Mouse (Mus musculus) natural killer cell, adult 2 months (primary cell): ENCODE data around the gene Erc2.

Experiments
- DNase-seq, 2 experiments: peaks; one replicate each; pipeline ENCODE4 v3.0.0; 2022; ENCODE audit warnings: low spot score in 2 of 2

Erc2 gene

DNA sequence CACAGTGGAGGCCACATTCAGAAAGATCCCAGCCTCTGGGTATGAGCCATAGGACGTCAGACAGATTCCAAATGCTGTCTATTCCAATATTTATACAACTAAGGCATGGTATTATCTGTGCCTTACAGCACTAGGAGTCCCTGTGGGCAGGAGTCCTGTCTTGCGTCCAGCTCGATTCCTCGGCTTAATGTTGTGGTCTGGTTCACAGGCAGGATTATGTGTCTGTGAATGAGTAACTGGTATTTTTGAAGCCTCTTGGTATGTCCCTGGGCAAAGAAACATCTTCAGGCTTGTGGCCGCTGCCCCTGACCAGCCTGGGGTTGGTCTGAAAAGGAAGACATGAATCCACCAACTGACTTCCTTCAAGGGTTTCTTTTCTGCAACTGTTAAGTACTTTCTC lies 153.1 kb downstream of the Erc2 start:
- no peak for DNase-seq

DNA sequence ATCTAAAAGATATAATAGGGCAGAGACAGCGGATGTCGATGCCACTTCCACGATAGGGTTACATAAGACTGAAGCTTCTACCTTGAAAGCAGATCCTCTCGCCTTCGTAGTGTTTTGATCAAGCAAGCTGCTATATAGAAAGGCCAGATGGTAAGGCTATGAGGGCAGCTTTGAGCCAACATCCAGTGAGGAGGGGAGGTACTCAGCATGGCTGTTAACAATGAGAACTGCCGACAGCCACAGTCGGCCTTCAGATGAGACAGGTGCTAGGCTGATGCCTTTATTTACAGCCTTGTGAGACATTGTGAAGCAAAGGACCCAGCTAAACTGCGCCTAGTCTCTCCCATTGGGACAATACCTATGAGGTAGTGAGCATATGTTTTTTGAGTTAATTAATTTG lies 156.3 kb downstream of the Erc2 start:
- no peak for DNase-seq

DNA sequence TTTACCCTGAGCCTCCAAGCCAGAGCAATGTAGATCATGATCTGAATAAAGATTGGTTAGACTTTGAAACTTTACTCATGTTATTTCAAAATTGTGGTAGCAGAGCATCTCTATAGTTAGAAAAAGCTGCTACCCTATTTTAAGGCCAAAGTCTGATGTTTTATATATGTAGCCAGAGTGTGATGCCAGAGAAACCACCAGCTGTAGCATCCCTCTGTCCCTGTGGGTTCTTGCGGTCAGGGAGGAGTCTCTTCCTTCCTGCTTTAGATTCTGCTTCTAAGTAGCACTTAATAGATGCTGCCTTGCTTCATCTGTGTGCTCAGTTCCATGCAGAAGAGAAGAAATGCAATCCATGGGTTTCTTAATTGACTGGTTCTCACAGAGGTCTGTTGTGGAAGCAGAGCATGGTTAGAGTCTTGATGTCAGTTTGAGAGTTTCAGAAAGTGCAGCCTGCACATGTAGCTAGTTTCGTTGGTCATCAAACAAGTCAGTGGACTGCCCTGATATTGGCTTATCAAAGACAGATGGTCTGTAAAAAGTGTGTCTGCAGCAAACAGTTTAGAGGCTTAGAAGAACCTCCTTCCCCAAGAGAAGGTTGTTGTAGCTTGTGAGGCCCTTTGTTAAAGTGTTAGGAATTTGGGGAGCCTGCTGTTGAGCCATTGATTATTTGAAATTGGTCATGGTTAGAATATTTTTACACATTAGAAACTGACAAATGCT lies 156.9 kb downstream of the Erc2 start:
- DNase-seq, result no peak

DNA sequence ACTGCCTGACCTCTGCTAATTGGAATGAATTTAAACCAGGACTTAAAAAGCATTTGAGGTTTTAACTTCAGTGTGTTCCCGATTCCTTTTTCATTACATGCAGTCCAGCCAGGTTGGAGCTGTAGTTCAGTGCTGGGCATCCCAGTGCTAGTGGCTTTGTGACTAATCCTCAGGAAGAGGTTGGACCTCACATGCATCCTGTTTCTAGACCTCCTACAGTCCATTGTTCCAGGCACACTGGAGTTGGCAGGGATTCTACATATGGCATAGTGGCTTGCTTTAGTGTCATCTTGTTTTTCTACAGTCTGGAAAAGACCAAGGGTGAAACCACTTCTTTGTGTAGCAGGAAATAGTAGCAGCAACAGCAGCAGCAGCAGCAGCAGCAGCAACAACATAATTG lies 159.0 kb downstream of the Erc2 start:
- no peak for DNase-seq

DNA sequence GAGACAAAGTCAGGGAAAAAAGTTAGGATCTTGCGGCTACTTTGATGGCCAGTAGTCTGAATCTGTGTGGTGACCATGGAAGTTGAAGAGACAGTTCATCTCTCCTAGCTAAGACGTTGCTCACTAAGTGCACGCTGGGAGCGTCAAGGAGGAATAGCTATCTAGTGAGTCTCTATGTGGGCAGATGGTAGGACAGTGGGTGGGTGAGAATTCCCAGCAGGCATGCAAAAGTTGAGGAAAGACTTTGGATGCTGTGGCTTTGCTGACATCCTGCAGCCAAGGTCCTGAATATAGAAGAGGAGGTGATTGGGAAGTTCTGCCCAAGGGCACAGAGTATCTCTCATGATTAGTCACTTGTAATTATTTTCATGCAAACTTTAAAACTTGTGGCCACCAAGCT lies 162.6 kb downstream of the Erc2 start:
- no peak for DNase-seq

DNA sequence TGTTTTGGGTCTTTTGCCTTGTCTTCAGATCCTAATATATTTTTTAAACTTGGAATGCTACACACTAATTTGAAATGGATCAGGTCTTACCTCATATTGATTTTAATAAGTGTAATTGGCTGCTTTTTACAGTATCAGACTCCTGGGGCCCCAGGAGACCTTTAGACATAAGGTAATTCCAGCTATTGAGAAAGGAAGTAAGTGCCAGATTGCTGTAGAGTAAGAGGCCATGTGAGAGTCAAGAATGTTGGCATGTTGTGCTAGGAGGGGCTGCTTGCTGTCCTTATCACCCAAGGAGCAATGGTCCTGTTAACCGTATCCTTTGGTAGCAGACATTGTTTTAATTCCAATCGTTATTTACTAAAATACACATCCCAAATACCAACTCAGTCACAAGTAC lies 163.3 kb downstream of the Erc2 start:
- no peak for DNase-seq

DNA sequence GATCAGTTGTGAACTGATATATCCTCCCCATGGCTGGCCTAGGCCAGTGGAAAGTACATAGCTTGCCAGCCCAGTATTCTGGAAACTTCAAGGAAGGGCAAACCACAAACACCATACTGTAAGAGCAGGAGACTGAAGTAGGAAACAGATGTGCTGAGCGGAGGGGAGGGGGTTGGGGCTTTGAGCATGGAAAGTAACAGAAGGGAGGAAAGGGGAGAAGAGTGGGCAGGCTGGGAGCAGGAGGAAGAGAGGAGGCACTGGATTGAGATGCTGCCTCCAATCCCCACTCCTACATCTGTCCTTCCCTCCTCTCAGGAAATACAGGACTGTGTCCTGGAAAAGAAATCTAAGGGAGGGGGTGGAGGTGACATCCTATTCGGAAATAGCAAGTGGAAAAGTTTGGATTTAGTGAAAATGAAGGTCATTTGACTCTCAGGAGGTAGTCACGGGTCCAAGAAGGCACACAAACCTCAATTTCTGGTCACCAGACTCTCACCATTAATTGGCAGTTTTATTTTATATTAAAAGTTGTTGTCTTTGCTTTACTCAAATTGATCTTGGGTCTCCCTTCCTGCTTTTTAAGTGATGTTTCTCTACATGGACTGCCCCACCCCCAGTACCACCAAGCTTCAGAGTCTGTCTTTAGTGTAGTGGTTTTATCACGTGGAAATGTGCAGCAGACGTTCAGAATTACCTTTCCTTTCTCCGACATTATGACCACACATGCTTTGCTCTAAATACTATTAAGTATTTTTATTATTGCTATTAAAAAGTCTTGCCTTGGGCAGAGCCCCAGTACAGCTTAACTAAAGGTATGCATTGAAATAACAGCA lies 167.1 kb downstream of the Erc2 start:
- no peak for DNase-seq

DNA sequence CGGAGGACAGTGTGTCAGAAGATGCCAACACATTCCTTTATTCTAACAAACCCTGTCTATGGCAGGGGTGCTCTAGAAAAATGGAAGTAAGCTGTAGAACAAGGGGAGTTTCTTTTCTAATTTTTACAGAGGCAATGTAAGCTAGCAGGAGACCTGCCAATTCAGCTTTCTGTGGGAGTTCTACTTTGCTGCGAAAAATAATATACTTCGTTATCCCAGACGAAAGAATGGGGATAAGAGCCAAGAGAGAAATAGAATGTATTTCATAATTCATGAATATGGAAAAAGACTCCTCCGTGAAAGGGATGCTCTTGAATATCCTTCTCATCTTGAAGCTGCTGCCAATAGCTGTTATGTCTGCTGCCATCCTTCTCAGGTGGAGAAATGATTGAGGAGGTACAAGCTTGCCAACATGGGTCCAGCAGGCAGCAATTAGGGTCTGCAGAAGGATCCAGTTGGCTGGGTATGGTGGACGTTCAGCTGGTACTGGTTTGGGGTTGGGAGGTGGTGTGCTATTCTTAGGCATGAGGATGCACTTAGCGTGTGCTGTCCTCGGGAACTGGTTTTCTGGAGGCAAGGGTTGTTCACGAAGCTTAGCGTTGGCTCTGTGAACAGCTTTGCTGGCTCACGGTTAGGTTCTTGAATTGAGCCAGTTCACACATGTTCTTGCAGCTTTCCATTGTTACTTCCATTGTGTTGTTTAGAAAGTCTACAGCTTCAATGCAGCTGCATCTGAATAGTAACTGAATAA lies 176.1 kb downstream of the Erc2 start:
- DNase-seq, result no peak

DNA sequence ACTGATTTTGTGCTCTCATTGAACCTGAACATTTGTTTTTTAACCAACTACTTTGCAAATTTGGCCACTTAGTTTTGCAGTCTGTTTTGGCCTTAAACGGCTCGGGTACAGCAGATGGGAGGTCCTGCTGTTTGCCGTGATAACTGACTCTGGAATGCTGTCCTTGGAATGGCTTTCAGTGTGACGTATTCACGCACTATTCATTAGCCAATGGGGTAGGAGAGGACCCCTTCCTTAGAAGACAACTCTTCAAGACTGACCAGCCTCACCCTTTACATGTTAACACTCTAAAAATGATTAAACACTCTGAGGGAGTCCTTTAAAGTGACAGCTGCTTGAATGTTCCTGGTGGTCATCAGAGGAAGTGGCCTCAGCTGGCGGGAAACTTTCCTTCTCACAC lies 178.5 kb downstream of the Erc2 start:
- no peak for DNase-seq

DNA sequence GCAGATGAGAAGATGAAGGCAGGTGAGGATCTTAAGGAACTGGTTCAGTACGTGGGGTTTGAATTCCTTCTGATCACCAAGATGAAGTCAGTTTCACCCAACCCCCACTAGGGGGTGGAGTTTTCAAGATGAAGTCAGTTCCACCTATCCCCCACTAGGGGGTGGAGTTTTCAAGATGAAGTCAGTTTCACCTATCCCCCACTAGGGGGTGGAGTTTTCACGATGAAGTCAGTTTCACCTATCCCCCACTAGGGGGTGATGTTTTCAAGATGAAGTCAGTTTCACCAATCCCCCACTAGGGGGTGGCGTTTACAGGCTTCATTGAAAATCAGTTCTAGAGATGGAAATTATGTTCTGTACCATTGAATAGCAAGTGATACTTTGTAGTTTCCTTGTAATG lies 181.7 kb downstream of the Erc2 start:
- peak; percentile 16 to 27 for DNase-seq

DNA sequence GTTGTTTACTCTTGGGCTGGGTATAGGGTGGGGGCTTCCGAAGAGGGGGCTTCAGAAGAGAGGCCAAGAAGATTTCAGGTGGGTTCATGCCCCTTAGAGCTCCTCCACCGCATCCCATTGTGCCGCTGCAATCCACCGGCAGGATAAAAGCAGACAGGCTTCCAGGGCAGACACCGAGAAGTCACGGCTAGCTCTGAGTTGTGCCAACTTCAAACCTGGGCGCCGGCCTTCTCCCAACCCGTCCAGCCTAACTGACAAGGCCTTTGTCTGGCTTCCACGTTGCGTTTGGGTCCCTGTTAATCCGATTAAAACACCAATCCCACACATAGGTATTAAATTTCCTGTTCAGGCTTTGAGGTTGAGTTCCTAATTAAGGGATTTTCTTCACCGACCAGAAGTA lies 182.8 kb downstream of the Erc2 start:
- DNase-seq, result no peak

DNA sequence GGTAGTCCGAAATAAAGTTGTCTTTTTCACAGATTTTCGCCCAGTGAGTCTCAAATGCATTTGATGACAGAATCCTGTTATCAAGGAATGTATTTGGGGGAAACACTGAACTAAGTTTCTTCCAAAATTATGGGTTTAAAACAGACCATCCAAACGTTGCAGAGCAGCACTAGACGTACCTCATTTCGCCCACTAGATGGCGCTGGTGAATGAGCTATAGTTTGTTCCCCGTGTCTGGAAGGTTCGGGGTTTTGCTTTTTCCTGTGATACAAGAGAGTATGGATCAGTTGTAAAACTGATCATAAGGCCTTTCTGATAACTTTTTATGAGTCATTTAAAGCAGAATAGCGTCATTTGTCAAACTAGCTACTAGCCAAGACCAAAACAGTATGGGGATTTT lies 185.9 kb downstream of the Erc2 start:
- DNase-seq, result peak; percentile 3 to 5

DNA sequence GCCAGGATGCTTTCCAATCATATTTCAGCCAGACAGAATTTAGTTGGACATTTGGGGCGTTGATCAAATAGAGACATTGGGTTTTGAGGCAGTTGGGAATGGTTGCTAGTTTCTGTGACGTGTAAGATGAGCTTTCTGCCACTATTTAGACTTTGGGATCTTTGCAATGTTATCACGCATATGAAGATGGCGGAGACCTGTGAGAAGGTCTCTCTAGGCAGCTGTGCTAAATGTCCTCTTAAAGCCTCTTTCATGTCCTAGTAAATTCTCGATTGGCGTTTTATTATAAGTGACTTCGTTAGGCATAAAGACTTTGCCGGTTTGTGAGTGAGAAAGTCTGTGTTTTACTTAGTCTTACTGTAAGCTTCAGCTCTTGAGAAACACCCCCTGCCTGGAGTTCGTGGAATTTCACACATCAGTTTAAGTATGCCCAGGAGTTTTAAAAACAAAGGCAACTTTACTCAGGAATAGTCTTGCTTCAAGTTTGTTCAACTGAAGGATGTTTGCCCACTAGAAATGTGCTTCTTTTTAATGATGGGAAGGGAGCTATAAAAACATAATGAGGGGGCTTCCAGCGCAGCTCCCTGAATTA lies 186.4 kb downstream of the Erc2 start:
- no peak for DNase-seq

DNA sequence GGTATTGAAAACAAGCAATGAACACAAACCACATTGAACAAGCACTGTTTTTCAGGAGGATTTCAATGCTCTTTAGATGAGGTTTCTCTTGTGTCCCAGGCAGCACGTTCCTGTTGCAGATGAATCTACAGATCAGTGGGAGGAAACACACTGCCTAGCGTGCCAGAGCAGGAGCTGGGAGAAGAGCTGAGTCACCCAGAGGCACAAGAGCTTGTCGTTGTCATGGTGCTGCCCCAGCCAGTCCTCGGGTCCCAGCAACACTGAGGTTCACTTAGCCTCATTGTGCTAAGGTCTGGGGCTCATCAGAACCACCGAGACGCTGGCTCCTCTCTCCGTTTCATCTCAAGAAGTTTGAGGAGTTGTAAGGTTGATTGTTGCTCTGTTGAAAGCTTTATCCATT lies 188.6 kb downstream of the Erc2 start:
- no peak for DNase-seq

DNA sequence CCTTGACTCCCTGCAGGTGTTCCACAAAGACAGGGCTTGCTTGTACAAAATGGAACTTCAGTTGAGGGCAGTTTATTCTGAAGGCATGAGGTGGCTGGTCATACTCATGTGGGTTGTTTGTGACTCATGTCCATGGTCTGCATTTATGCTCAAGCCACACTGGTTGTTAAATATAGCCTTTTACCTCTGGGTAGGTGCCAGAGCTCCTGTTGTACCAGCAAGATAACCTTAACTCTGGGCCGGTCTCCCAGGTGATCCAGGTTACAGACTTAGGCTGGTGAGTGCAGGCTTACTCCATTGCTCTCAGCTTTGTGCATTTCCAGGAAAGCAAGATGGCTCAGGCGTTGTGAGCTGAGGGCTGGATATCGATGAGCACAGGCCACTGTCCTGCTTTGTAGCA lies 189.4 kb downstream of the Erc2 start:
- no peak for DNase-seq

DNA sequence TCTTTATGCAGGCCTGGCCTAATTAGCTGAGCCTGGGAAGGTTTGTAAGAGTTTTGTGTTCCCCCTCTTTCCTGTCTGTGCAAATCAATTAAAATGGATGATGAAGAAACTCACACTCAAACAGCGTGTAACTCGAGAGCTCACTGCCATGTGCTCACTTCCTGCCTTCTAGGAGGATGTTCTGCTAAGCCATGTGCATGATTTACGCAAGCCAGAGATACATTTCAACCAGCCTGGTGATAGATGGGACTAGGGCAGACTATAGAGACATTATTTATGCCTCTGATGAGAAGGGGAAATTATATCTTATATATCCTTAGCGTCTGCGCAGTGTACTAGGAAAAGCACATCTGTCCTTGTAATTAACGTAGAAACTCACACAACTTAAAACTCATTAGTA lies 193.5 kb downstream of the Erc2 start:
- no peak for DNase-seq

DNA sequence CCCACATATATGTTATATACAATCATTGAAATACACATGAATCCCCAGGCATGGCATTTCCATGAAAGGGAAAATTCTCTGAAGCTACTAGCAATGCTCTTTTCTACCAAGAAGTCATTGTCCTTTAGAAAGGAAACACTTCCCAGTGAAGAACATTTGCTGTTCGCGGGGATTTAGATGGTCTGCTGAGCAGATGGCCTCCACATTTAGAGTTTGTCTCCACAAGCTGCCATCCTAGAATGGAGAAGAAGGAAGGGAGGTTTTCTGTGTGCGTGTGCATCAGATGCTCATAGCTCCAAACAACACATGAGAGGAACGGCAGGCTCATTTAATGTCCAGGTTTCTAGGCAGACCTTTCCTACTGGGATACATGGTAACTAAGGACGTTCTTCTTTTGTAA lies 196.8 kb downstream of the Erc2 start:
- no peak for DNase-seq

DNA sequence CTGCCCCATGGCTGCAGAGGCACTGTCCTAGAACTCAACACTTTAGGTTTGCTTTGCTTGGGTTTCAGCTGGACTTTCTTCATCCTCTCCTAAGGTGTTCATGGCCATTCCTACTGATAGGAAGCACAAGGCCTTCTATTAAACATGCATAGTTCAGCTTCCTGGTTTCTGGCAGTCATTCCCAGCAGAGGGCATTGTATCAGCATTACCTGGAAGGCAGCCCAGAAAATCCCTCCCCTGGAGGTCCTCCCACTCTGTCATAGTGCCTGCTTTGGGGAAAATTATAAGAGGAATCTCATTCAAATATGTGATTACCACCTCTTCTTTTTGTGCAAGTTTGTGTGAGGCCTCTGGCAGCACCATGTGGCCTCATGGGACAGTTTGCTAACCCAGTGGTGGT lies 199.6 kb downstream of the Erc2 start:
- no peak for DNase-seq

DNA sequence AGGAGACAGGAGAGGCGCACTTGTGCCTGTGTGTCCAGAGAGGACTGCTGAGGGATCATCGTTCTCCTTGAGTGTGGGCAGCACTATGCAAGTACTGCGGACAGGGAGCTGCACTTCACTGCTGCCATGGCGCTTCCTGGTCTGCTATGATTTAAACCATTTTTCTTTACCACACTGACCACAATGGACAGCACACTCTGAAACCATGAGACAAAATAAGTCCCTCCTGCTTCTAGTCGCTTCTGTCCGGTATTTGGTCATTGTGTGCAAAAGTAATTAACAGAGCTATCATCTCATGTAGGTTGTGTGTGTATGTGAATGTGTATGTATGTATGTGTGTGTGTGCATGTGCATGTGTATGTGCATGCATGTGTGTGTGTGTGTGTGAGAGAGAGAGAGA lies 200.3 kb downstream of the Erc2 start:
- DNase-seq, result no peak

DNA sequence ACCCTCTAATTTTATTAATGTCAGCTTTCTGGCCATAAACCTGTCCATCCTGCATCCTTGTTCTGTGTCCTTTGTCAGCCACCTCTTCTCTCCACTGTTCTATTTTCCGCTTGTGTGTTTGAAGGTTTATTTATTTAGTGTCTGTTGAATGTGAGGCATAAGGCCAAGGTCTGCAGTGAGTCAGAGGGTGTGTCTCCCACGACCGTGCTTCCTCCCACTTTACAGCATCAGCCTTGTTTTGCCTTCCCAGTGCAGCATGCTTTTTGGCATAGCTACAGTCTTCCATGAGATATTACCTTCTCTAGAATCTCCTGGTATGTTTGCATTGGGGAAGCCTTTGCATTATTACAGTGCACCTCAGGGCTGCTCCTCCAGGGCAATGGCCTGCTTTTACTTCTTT lies 200.8 kb downstream of the Erc2 start:
- DNase-seq, result no peak

DNA sequence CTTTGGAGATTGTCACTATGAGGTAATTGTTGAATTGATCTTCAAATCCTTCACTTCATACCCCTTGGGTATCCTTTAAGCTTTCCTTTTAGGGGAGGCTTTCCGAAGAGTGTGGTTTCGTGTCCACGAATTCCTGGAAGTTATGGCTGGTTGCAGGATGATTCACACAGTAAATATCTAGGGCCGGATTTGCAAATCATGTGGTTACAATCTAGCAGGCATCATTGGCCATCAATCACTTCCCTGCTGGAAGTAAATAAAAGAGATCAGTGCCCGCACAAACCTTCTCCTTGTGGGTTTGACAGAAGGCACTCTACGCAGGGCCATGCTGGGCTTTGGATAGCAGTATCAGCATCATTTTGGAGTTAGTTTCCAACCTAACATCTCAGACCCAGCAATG lies 201.7 kb downstream of the Erc2 start:
- DNase-seq, result no peak

DNA sequence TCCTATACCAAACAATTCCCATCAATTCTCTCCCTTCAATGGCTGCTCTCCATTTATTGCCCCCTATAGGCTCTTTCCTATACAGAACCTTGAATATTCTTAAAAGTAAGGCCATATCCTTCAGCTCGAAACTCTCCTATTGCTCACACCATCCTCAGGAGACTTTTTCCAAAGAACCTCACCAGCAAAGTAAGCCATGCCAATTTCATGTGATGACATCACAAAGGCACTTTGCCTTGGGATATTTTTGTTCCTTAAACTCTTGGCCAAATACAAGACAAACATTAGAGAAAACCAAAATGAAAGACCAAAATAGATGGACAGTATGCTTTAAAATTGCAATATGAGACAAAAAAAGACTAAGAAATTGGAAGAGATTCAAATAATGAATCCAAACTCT lies 204.6 kb downstream of the Erc2 start:
- no peak for DNase-seq
